Mouse (Mus musculus): ENCODE data around the gene Eng. TPM values are rescaled to one million over a fixed set of nuclear protein-coding genes. Genes with fewer than 3 reads are reported as not detected.

Eng gene
- polyA plus RNA-seq, 1 experiment from 2014 or later = 148 TPM

GRCm38 (mm10) chr2:32637778-32638281 is 8.6 kb upstream of the Eng start:
- peak overlapping the region; percentile 50 to 69 for H3K27ac ChIP-seq (replicated peaks in 1 of 2; ENCODE audit: control insufficient read depth in 1 of 2, insufficient read depth in 1 of 2, low read depth in 2 of 2, low read length in 2 of 2)
- H3K9me3 ChIP-seq (ENCODE audit: control insufficient read depth, low read length) = no peaks in the 10 kb centered on the region
- H3K36me3 ChIP-seq (ENCODE audit: control insufficient read depth, insufficient read depth, low read length) = peaks cover 35% of the 10 kb centered on the region
- H3K4me3 ChIP-seq (ENCODE audit: control insufficient read depth in 1 of 2, insufficient read depth in 1 of 2, low read depth in 1 of 2, low read length in 2 of 2) = no peak overlapping the region
- H3K4me2 ChIP-seq (ENCODE audit: low read length) = 0 out of 2 replicates have a peak overlapping the region, but pooled peaks have one; percentile 9
- H3K27me3 ChIP-seq (ENCODE audit: control insufficient read depth, insufficient read depth, low read length) = no peaks in the 10 kb centered on the region
- H3K4me1 ChIP-seq (ENCODE audit: control insufficient read depth in 2 of 2, insufficient read depth in 2 of 2, low read length in 2 of 2) = peaks cover 30 to 41% of the 10 kb centered on the region in 2 experiments
- H3K9ac ChIP-seq (ENCODE audit: low read length) = peak overlapping the region; percentile 59; the same call in 1 of the 2 replicates
- 10% methylated on average over 11 of the region's 11 CpGs for WGBS
- peak; percentile 64 for ATAC-seq (ENCODE audit: insufficient number of reproducible peaks, insufficient read depth, low FRiP score, low read depth)

- H3K4me1 ChIP-seq (ENCODE audit: control insufficient read depth in 2 of 2, insufficient read depth in 2 of 2, low read length in 2 of 2) = peaks cover 34 to 42% of the 10 kb centered on the region in 2 experiments
- peak overlapping the region in 1 of 2 experiments; percentile 57; a peak in 2 of 4 replicates for H3K27ac ChIP-seq (replicated peaks in 1 of 2; ENCODE audit: control insufficient read depth in 1 of 2, insufficient read depth in 1 of 2, low read depth in 2 of 2, low read length in 2 of 2)
- H3K36me3 ChIP-seq (ENCODE audit: control insufficient read depth, insufficient read depth, low read length) = peaks cover 17% of the 10 kb centered on the region
- no peaks in the 10 kb centered on the region for H3K27me3 ChIP-seq (ENCODE audit: control insufficient read depth, insufficient read depth, low read length)
- H3K4me2 ChIP-seq (ENCODE audit: low read length) = no peak overlapping the region
- ATAC-seq (ENCODE audit: insufficient number of reproducible peaks, insufficient read depth, low FRiP score, low read depth) = no peak
- H3K9ac ChIP-seq (ENCODE audit: low read length) = no peak overlapping the region
- WGBS = 58% methylated on average over 1 of the region's 1 CpGs
- no peak overlapping the region for H3K4me3 ChIP-seq (ENCODE audit: control insufficient read depth in 1 of 2, insufficient read depth in 1 of 2, low read depth in 1 of 2, low read length in 2 of 2)
- no peaks in the 10 kb centered on the region for H3K9me3 ChIP-seq (ENCODE audit: control insufficient read depth, low read length)
Measured at GRCm38 (mm10) chr2:32639632-32640031, 6.8 kb upstream of the Eng start.

GRCm38 (mm10) chr2:32640550-32641051 is 5.8 kb upstream of the Eng start:
- no peak overlapping the region for H3K9ac ChIP-seq (ENCODE audit: low read length)
- peak overlapping the region in 1 of 2 experiments; percentile 16; a peak in 1 of 4 replicates for H3K27ac ChIP-seq (replicated peaks in 1 of 2; ENCODE audit: control insufficient read depth in 1 of 2, insufficient read depth in 1 of 2, low read depth in 2 of 2, low read length in 2 of 2)
- peaks cover 8% of the 10 kb centered on the region for H3K36me3 ChIP-seq (ENCODE audit: control insufficient read depth, insufficient read depth, low read length)
- no peak overlapping the region for H3K4me3 ChIP-seq (ENCODE audit: control insufficient read depth in 1 of 2, insufficient read depth in 1 of 2, low read depth in 1 of 2, low read length in 2 of 2)
- ATAC-seq (ENCODE audit: insufficient number of reproducible peaks, insufficient read depth, low FRiP score, low read depth) = no peak
- no peaks in the 10 kb centered on the region for H3K9me3 ChIP-seq (ENCODE audit: control insufficient read depth, low read length)
- peaks cover 43 to 50% of the 10 kb centered on the region in 2 experiments for H3K4me1 ChIP-seq (ENCODE audit: control insufficient read depth in 2 of 2, insufficient read depth in 2 of 2, low read length in 2 of 2)
- no peaks in the 10 kb centered on the region for H3K27me3 ChIP-seq (ENCODE audit: control insufficient read depth, insufficient read depth, low read length)
- 44% methylated on average over 6 of the region's 6 CpGs for WGBS
- no peak overlapping the region for H3K4me2 ChIP-seq (ENCODE audit: low read length)

- H3K27me3 ChIP-seq (ENCODE audit: control insufficient read depth, insufficient read depth, low read length) = no peaks in the 10 kb centered on the region
- peak overlapping the region; percentile 53 to 67; a peak in 3 of 4 replicates for H3K27ac ChIP-seq (replicated peaks in 1 of 2; ENCODE audit: control insufficient read depth in 1 of 2, insufficient read depth in 1 of 2, low read depth in 2 of 2, low read length in 2 of 2)
- H3K4me2 ChIP-seq (ENCODE audit: low read length) = no peak overlapping the region
- H3K9me3 ChIP-seq (ENCODE audit: control insufficient read depth, low read length) = no peaks in the 10 kb centered on the region
- no peak overlapping the region for H3K9ac ChIP-seq (ENCODE audit: low read length)
- WGBS = 72% methylated on average over 5 of the region's 5 CpGs
- H3K36me3 ChIP-seq (ENCODE audit: control insufficient read depth, insufficient read depth, low read length) = peaks cover under 1% of the 10 kb centered on the region; the same call in 1 of the 2 replicates
- ATAC-seq (ENCODE audit: insufficient number of reproducible peaks, insufficient read depth, low FRiP score, low read depth) = no peak
- peaks cover 43 to 54% of the 10 kb centered on the region in 2 experiments for H3K4me1 ChIP-seq (ENCODE audit: control insufficient read depth in 2 of 2, insufficient read depth in 2 of 2, low read length in 2 of 2)
- no peak overlapping the region for H3K4me3 ChIP-seq (ENCODE audit: control insufficient read depth in 1 of 2, insufficient read depth in 1 of 2, low read depth in 1 of 2, low read length in 2 of 2)
Measured at GRCm38 (mm10) chr2:32641810-32642209, 4.6 kb upstream of the Eng start.

- H3K27me3 ChIP-seq (ENCODE audit: control insufficient read depth, insufficient read depth, low read length) = no peaks in the 10 kb centered on the region
- H3K4me2 ChIP-seq (ENCODE audit: low read length) = no peak overlapping the region
- ATAC-seq (ENCODE audit: insufficient number of reproducible peaks, insufficient read depth, low FRiP score, low read depth) = peak; percentile 54
- H3K4me1 ChIP-seq (ENCODE audit: control insufficient read depth in 2 of 2, insufficient read depth in 2 of 2, low read length in 2 of 2) = peaks cover 41 to 49% of the 10 kb centered on the region in 2 experiments
- H3K4me3 ChIP-seq (ENCODE audit: control insufficient read depth in 1 of 2, insufficient read depth in 1 of 2, low read depth in 1 of 2, low read length in 2 of 2) = no peak overlapping the region
- H3K9me3 ChIP-seq (ENCODE audit: control insufficient read depth, low read length) = no peaks in the 10 kb centered on the region
- 22% methylated on average over 7 of the region's 7 CpGs for WGBS
- H3K9ac ChIP-seq (ENCODE audit: low read length) = no peak overlapping the region; the same call in 1 of the 2 replicates
- no peaks in the 10 kb centered on the region for H3K36me3 ChIP-seq (ENCODE audit: control insufficient read depth, insufficient read depth, low read length)
- peak overlapping the region; percentile 53 to 67 for H3K27ac ChIP-seq (replicated peaks in 1 of 2; ENCODE audit: control insufficient read depth in 1 of 2, insufficient read depth in 1 of 2, low read depth in 2 of 2, low read length in 2 of 2)
Measured at GRCm38 (mm10) chr2:32642813-32643212, 3.6 kb upstream of the Eng start.

GRCm38 (mm10) chr2:32644083-32644482 is 2.3 kb upstream of the Eng start:
- Histone ChIP-seq H3K27me3 (ENCODE audit: control insufficient read depth, insufficient read depth, low read length) (no peaks in the 10 kb centered on the region), H3K4me1 (ENCODE audit: control insufficient read depth in 2 of 2, insufficient read depth in 2 of 2, low read length in 2 of 2) (peaks cover 37 to 44% of the 10 kb centered on the region in 2 experiments), H3K9me3 (ENCODE audit: control insufficient read depth, low read length) (no peaks in the 10 kb centered on the region), H3K4me3 (ENCODE audit: control insufficient read depth in 1 of 2, insufficient read depth in 1 of 2, low read depth in 1 of 2, low read length in 2 of 2) (no peak overlapping the region), H3K27ac (replicated peaks in 1 of 2; ENCODE audit: control insufficient read depth in 1 of 2, insufficient read depth in 1 of 2, low read depth in 2 of 2, low read length in 2 of 2) (peak overlapping the region in 1 of 2 experiments; percentile 90; a peak in 2 of 4 replicates), H3K36me3 (ENCODE audit: control insufficient read depth, insufficient read depth, low read length) (peaks cover 4% of the 10 kb centered on the region; the same call in 1 of the 2 replicates), H3K9ac (ENCODE audit: low read length) (no peak overlapping the region), H3K4me2 (ENCODE audit: low read length) (no peak overlapping the region)
- WGBS = 42% methylated on average over 9 of the region's 9 CpGs
- no peak for ATAC-seq (ENCODE audit: insufficient number of reproducible peaks, insufficient read depth, low FRiP score, low read depth)

- WGBS = 72% methylated on average over 8 of the region's 8 CpGs
- ATAC-seq (ENCODE audit: insufficient number of reproducible peaks, insufficient read depth, low FRiP score, low read depth) = no peak
- Histone ChIP-seq H3K36me3 (ENCODE audit: control insufficient read depth, insufficient read depth, low read length) (peaks cover 8% of the 10 kb centered on the region; the same call in 1 of the 2 replicates), H3K27me3 (ENCODE audit: control insufficient read depth, insufficient read depth, low read length) (no peaks in the 10 kb centered on the region), H3K4me1 (ENCODE audit: control insufficient read depth in 2 of 2, insufficient read depth in 2 of 2, low read length in 2 of 2) (peaks cover 37 to 44% of the 10 kb centered on the region in 2 experiments), H3K27ac (replicated peaks in 1 of 2; ENCODE audit: control insufficient read depth in 1 of 2, insufficient read depth in 1 of 2, low read depth in 2 of 2, low read length in 2 of 2) (peak overlapping the region; percentile 4 to 90; a peak in 2 of 4 replicates), H3K4me3 (ENCODE audit: control insufficient read depth in 1 of 2, insufficient read depth in 1 of 2, low read depth in 1 of 2, low read length in 2 of 2) (no peak overlapping the region), H3K9me3 (ENCODE audit: control insufficient read depth, low read length) (no peaks in the 10 kb centered on the region), H3K4me2 (ENCODE audit: low read length) (no peak overlapping the region), H3K9ac (ENCODE audit: low read length) (no peak overlapping the region)
Measured at GRCm38 (mm10) chr2:32644799-32645475, 1.5 kb upstream of the Eng start.

All from heart, embryonic 14.5 days (tissue).